Mouse (Mus musculus) heart, embryonic 12.5 days (tissue): Measurements from ENCODE around the gene Gm20521. TPM values are rescaled to one million over a fixed set of nuclear protein-coding genes. Genes with fewer than 3 reads are reported as not detected.

Experiments used
- ATAC-seq: fragments of 200-750 bp; cut with Nextera tagmentation; 2 replicates; pipeline ENCODE4 v1.8.0; 2017; ENCODE audit warnings: moderate TSS enrichment, moderate library complexity; ENCODE audit not compliant: insufficient number of reproducible peaks, low FRiP score
- H3K27ac ChIP-seq: fragments of 300-500 bp; sonication (generic); 2 replicates; pipeline ENCODE4 v1.5.1; 2016; ENCODE audit warnings: mild to moderate bottlenecking, moderate library complexity; ENCODE audit not compliant: poor library complexity, severe bottlenecking
- H3K27me3 ChIP-seq: fragments of 300-500 bp; sonication (generic); replicated peaks from 2 replicates; pipeline ENCODE4 v1.6.1; 2016; ENCODE audit warnings: mild to moderate bottlenecking, moderate library complexity
- H3K36me3 ChIP-seq: fragments of 300-500 bp; sonication (generic); 2 replicates; pipeline ENCODE4 v1.6.1; 2016; ENCODE audit warnings: mild to moderate bottlenecking, moderate library complexity
- H3K4me1 ChIP-seq: fragments of 300-500 bp; sonication (generic); replicated peaks from 2 replicates; pipeline ENCODE4 v1.6.1; 2016; ENCODE audit warnings: mild to moderate bottlenecking
- H3K4me2 ChIP-seq: fragments of 300-500 bp; sonication (generic); 2 replicates; pipeline ENCODE4 v1.6.1; 2016; ENCODE audit warnings: mild to moderate bottlenecking, moderate library complexity
- H3K4me3 ChIP-seq: fragments of 300-500 bp; sonication (generic); 2 replicates; pipeline ENCODE4 v1.5.1; 2016; ENCODE audit warnings: mild to moderate bottlenecking
- H3K9ac ChIP-seq: fragments of 300-500 bp; sonication (generic); 2 replicates; pipeline ENCODE4 v1.6.1; 2016; ENCODE audit warnings: mild to moderate bottlenecking, moderate library complexity
- H3K9me3 ChIP-seq: fragments of 300-500 bp; sonication (generic); replicated peaks from 2 replicates; pipeline ENCODE4 v1.6.1; 2016; ENCODE audit warnings: mild to moderate bottlenecking, moderate library complexity
- WGBS: fragments of 180-500 bp; shearing (Covaris S2); methylation state at CpG from one replicate; pipeline ENCODE4 v1.1.7; 2016; 5-methylcytosine and 5-hydroxymethylcytosine counted together
- polyA plus RNA-seq: library from polyadenylated mRNA; unstranded; fragments of >200 nt; fragmentation: Nextera tagmentation; extraction: Ambion mirVana; gene quantifications from 2 replicates; pipeline ENCODE4 v1.2.1, GENCODE M21; 2016

Gm20521 gene
- polyA plus RNA-seq, 1 experiment from 2014 or later = not detected

DNA sequence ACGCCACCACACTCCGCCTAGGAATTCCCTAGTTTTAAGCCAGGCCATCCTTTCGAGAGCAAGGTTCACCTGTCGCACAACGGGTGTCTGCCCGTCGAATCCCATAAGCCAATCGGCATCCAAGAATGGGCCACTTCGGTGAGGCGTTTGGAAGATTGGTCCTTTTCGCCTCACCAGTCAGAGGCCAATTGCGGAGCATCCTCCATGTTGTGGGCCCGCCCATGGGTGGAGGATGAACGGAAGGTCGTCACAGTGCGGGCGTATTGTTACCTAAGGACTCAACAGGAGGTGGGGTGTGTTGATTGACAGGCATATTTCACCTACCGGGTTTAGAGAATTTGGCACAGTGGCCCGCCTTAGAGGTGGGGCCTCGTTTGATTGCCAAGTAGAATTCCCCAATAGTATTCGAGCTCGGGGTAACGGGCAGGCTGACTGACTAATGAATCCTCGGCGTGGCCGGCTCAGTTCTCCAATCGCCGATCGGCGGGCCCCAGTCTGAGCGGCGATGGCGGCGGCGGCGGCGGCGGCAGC, 10.5 kb downstream of the Gm20521 start:
- Histone ChIP-seq H3K36me3 (peaks cover 31% of the 10 kb centered on the region), H3K4me1 (peaks cover 22% of the 10 kb centered on the region), H3K4me2 (peak overlapping the region; percentile 63), H3K27me3 (no peaks in the 10 kb centered on the region), H3K9ac (peak overlapping the region; percentile 100), H3K4me3 (peak overlapping the region; percentile 96), H3K9me3 (no peaks in the 10 kb centered on the region), H3K27ac (peak overlapping the region; percentile 97)
- peak; percentile 97 for ATAC-seq
- under 1% methylated on average over 38 of the region's 38 CpGs for WGBS

DNA sequence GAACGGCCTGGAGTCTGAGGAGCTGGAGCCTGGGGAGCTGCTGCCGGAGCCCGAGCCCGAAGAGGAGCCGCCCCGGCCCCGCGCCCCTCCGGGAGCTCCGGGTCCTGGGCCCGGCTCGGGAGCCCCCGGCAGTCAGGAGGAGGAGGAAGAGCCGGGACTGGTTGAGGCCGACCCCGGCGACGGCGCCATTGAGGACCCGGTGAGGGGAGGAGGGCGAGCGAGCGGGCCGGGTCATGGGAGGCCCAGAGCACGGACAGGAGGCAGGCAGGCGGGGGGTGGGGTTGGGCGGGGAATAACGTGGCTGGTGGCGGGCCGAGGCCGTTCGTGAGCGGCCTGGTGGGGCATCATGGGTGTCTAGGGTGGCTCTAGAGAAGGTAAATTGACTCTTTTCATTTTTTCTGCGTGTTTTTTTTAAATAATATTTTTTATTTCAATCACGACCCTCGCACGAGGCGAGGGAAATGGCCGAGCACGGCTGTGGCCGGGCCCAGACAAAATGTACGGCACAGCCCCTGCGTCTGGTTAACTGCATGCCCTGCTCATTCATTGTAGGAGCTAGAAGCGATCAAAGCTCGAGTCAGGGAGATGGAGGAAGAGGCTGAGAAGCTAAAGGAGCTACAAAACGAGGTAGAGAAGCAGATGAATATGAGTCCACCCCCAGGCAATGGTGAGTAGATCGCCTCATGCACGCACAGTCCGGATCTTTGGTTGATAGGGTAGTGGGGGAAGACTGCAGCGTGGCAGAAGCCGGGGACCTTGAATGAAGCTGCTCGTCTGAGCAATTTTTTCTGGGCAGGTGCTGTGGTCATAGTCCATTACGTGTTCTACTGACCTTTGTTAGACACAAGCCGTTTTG, 11.3 kb downstream of the Gm20521 start:
- under 1% methylated on average over 44 of the region's 54 CpGs for WGBS
- ATAC-seq = peak; percentile 79
- H3K27ac ChIP-seq = peak overlapping the region; percentile 97
- H3K27me3 ChIP-seq = no peaks in the 10 kb centered on the region
- H3K4me3 ChIP-seq = peak overlapping the region; percentile 96
- peaks cover 22% of the 10 kb centered on the region for H3K4me1 ChIP-seq
- peak overlapping the region; percentile 100 for H3K9ac ChIP-seq
- H3K36me3 ChIP-seq = peaks cover 35% of the 10 kb centered on the region
- no peaks in the 10 kb centered on the region for H3K9me3 ChIP-seq
- H3K4me2 ChIP-seq = peak overlapping the region; percentile 72

DNA sequence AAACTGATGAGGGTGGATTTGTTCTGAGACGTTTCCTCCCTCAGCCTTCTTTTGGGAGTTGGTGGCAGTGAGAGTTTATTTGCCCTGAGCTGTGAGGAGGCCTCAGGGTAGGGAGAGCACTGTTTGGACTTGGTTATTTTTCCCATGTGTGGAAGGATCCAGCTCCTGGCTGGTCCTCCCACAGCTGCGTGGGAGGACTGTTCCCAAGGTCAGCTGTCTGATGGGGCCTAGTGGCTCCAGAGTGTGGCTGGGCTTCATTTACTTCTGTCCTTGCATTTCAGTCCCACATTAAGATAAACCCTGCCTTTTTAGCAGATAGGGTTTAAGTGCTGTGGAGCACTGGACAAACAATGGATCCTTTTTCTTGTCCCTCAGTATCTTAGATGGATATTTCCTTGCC, 14.2 kb downstream of the Gm20521 start:
- WGBS = 32% methylated on average over 2 of the region's 2 CpGs
- peak overlapping the region; percentile 56 for H3K27ac ChIP-seq
- H3K9ac ChIP-seq = peak overlapping the region; percentile 59; the same call in 1 of the 2 replicates
- H3K4me3 ChIP-seq = no peak overlapping the region
- H3K4me1 ChIP-seq = peaks cover 22% of the 10 kb centered on the region
- no peaks in the 10 kb centered on the region for H3K27me3 ChIP-seq
- no peaks in the 10 kb centered on the region for H3K9me3 ChIP-seq
- H3K36me3 ChIP-seq = peaks cover 35% of the 10 kb centered on the region
- no peak overlapping the region for H3K4me2 ChIP-seq
- no peak for ATAC-seq

DNA sequence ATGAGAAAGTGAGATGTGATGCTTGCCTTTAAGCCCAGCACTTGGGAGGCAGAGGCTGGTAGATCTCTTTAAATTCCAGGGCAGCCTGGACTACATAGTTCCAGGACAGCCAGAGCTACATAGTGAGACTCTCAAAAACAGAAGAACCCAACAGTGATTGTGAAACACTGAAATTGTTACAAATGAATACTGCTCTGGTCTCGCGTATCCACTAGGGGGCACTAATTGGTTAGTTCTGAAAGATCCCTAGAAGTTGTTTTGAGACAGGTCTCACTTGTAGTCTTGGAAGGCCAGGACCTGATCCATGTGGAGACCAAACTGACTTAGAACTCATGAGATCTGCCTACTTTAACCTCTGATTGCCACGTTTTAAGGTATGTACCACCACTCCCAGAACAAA, 17.1 kb downstream of the Gm20521 start:
- 0% methylated on average over 3 of the region's 3 CpGs for WGBS
- no peak overlapping the region for H3K27ac ChIP-seq
- no peaks in the 10 kb centered on the region for H3K9me3 ChIP-seq
- H3K4me3 ChIP-seq = no peak overlapping the region
- no peak overlapping the region for H3K4me2 ChIP-seq
- H3K27me3 ChIP-seq = no peaks in the 10 kb centered on the region
- ATAC-seq = no peak; the same call in 1 of the 2 replicates
- H3K4me1 ChIP-seq = peaks cover 26% of the 10 kb centered on the region
- H3K9ac ChIP-seq = no peak overlapping the region
- H3K36me3 ChIP-seq = peaks cover 43% of the 10 kb centered on the region

DNA sequence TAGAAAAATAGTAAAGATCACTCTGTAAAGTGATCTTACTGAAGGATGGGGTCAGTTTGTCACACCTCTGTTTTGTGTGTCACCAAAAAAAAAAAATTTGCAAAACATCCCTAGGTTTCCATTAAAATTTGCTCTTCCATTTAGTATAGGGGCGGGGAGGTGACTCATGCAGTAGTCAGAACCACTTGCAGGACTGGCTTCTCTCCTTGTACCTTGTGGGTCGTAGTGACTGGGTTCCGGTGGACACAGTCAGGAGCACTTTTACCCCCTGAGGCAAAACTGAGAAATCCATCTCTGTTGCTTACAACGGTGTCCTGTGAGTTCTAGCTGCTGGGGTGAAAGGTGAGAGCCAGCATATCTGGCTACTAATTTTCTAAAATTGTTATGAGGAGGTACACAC, 20.4 kb downstream of the Gm20521 start:
- ATAC-seq = no peak
- Histone ChIP-seq H3K36me3 (peaks cover 42% of the 10 kb centered on the region), H3K9ac (no peak overlapping the region), H3K9me3 (no peaks in the 10 kb centered on the region), H3K27me3 (0 out of 2 replicates have a peak, but pooled peaks cover 6% of the 10 kb centered on the region), H3K4me3 (no peak overlapping the region), H3K4me2 (no peak overlapping the region), H3K27ac (no peak overlapping the region), H3K4me1 (peaks cover 10% of the 10 kb centered on the region; the same call in 1 of the 2 replicates)
- 88% methylated on average over 4 of the region's 4 CpGs for WGBS

DNA sequence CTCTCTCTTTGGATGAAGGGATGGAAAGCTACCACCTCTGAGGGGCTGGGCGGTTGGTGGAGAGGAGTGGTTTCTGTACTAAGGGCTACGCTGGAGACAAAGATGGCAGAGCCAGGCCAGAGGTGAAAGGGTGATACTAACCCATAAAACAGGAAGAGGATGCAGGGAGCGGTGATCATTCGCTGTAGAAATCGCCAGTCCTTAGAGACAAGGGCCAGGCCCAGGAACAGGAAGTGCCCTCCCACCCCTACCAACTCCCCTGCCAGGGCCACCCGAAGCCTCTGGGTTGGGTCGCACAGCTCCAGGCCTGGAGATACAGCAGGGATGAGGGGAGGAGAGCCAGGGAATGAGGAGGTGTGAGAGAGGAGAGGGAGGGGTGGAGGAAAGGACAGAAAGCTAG, 25.4 kb downstream of the Gm20521 start:
- Histone ChIP-seq H3K4me3 (no peak overlapping the region), H3K9ac (no peak overlapping the region), H3K4me2 (no peak overlapping the region), H3K9me3 (no peaks in the 10 kb centered on the region), H3K27ac (no peak overlapping the region), H3K4me1 (peaks cover 40% of the 10 kb centered on the region), H3K36me3 (peaks cover 43% of the 10 kb centered on the region), H3K27me3 (0 out of 2 replicates have a peak, but pooled peaks cover 14% of the 10 kb centered on the region)
- no peak for ATAC-seq
- 66% methylated on average over 7 of the region's 7 CpGs for WGBS

DNA sequence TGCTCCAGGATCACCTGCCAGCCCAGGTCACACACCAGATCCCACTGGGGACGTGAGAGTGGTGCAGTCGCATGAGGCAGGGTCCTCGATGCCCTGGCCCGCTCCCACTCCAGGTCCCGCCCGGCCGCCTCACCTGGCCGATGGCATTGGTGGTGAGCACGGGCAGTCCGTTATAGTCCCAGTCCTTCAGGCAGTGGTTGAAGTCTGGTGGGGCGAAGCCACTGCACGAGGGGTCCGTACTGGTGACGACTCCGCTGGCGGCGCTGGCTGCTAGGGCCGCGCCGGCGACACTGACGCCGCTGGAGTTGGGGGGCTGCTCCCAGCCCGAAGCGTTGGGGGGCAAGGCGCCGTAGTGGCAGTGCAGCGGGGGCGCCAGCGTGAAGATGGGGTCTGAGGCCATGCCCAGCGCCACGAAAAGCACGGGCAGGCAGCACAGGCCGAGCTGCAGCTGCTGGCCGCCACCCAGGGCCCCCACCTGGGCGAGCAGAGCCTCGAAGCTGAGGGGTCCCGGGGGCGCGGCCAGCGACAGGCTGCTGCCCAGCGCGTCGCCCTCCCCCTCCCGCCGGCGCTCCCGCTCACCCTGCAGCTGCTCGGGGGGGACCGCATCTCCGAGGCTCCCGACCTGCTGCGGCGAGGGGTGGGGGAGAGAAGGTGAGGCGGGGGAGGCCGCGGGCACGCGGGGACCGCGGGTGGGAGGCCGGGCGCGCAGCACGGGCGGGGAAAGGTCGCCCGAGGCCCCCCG, 29.0 kb downstream of the Gm20521 start:
- H3K9ac ChIP-seq = peak overlapping the region; percentile 93
- peak overlapping the region; percentile 99 for H3K4me2 ChIP-seq
- H3K27ac ChIP-seq = peak overlapping the region; percentile 74
- no peaks in the 10 kb centered on the region for H3K9me3 ChIP-seq
- ATAC-seq = peak; percentile 53
- peaks cover 33% of the 10 kb centered on the region for H3K4me1 ChIP-seq
- peak overlapping the region; percentile 92 for H3K4me3 ChIP-seq
- peaks cover 31% of the 10 kb centered on the region for H3K36me3 ChIP-seq
- 3% methylated on average over 59 of the region's 69 CpGs for WGBS
- H3K27me3 ChIP-seq = peaks cover 9% of the 10 kb centered on the region; the same call in 1 of the 2 replicates

DNA sequence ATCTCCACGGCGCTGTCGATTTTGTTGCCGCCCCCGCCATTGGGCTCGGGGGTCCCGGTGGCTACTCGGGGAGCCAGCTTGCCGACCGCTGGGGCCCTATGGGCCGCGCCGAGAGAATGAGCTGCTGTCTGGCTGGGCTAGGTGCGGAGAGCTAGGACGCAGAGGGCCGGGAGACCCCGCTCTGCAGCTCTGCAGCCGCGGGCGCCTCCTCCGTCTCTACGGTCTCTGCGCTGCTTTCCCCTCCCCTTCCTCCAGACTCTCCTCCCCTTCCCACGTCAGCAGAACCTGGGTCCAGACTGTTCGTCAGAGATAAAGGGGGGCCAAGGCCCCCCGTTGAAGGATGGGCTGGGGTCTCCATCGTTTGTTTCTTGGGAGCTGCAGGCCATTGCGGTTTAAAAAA, 29.6 kb downstream of the Gm20521 start, which contains the start of gene Slc22a17:
Gene Slc22a17, minus strand, starts transcription at position 247 of the 400 bp plus-strand sequence.
- peak within 1 kb of the TSS; percentile 93 for H3K9ac ChIP-seq
- peaks cover 27% of the 10 kb centered on the region for H3K36me3 ChIP-seq
- peak; percentile 81 for ATAC-seq
- peak within 1 kb of the TSS; percentile 99 for H3K4me2 ChIP-seq
- no peaks in the 10 kb centered on the region for H3K9me3 ChIP-seq
- WGBS = under 1% methylated on average over 28 of the region's 28 CpGs
- H3K4me3 ChIP-seq = peak within 1 kb of the TSS; percentile 92
- H3K4me1 ChIP-seq = peaks cover 33% of the 10 kb centered on the region
- H3K27me3 ChIP-seq = peaks cover 8% of the 10 kb centered on the region; the same call in 1 of the 2 replicates
- H3K27ac ChIP-seq = peak within 1 kb of the TSS; percentile 74

DNA sequence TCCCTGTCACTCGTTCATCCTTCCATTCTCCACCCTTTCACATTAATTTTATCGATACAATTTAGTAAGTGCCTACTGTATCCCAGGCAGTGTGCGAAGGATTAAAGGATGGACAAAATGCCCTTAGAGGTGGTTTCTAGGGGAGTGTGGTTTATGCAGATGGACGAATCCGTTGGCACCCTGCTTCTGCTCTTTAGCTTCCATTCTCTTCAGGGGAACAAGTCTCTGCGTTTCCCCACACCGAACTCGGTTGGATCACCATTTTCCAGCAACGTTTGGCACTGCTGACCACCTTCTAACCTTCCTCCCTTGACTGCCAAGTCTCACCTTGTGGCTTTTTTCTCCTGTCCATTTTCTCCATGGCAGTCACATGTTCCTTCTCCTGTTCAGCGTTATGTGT, 30.1 kb downstream of the Gm20521 start:
- H3K4me1 ChIP-seq = peaks cover 33% of the 10 kb centered on the region
- 16% methylated on average over 10 of the region's 10 CpGs for WGBS
- ATAC-seq = no peak
- H3K4me2 ChIP-seq = peak overlapping the region; percentile 99
- no peaks in the 10 kb centered on the region for H3K9me3 ChIP-seq
- peaks cover 25% of the 10 kb centered on the region for H3K36me3 ChIP-seq
- H3K4me3 ChIP-seq = peak overlapping the region; percentile 92
- peak overlapping the region; percentile 93 for H3K9ac ChIP-seq
- peaks cover 8% of the 10 kb centered on the region; the same call in 1 of the 2 replicates for H3K27me3 ChIP-seq
- H3K27ac ChIP-seq = no peak overlapping the region

DNA sequence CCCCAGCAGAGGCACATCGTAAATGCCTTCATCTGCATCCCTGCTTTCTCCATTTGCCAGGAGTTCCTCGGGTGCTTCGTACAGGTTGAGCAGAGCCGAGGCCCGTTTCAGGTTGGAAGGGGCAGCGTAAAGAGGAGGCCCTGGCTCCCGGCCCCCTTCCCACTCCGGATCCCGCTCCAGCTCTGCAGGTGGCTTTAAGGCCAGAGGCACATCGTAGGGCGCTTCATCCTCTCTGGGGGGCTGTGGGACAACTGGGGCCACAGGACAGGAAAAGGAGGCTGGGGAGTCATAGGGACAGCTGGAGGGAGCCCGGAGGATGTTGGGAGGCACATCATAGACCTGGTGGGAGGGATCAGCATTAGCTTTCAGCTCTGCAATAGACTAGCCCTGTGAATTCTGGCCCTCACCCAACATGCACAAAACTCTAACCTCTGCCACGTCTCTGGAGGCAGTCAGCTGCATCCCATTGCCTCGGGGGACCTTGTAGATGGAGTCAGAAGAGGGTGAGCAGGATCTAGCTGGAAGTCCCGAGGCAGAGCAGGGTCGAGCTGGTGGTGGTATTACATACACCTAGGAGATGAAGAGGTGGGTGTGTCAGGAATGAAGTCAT, 36.9 kb downstream of the Gm20521 start:
- Histone ChIP-seq H3K36me3 (peaks cover 47% of the 10 kb centered on the region), H3K27me3 (no peaks in the 10 kb centered on the region), H3K27ac (no peak overlapping the region), H3K9ac (no peak overlapping the region), H3K4me2 (no peak overlapping the region), H3K9me3 (peaks cover 11% of the 10 kb centered on the region), H3K4me3 (no peak overlapping the region), H3K4me1 (peaks cover 19% of the 10 kb centered on the region)
- 92% methylated on average over 16 of the region's 16 CpGs for WGBS
- no peak for ATAC-seq
